8 mouse cellular contexts compared by ENCODE assay signal in genomic region chr11:52365143-52365542, GRCm38 (mm10). TPM values are rescaled to one million over a fixed set of nuclear protein-coding genes. Genes with fewer than 3 reads are reported as not detected.
DNase-seq lines count a peak whose midpoint lies in the region; ATAC-seq and TF ChIP-seq lines count a peak whose summit lies in the region.

No protein-coding gene starts in this region.

- no peak overlapping the region for H3K4me2 ChIP-seq in midbrain, embryonic 11.5 days
- H3K4me2 ChIP-seq in liver, postnatal 0 days (ENCODE audit: low read depth, low read length), result no peak overlapping the region

- 0 out of 2 replicates have a peak, but pooled peaks cover 6% of the 10 kb centered on the region for H3K36me3 ChIP-seq in midbrain, embryonic 10.5 days
- H3K36me3 ChIP-seq in midbrain, embryonic 11.5 days (ENCODE audit: control insufficient read depth, insufficient read depth, low read length), result no peaks in the 10 kb centered on the region
- no peaks in the 10 kb centered on the region for H3K36me3 ChIP-seq in liver, postnatal 0 days (replicated peaks; ENCODE audit: insufficient read depth, low read length)

- DNase-seq in midbrain, embryonic 10.5 days (ENCODE audit: low spot score), result no peak
- no peak for DNase-seq in midbrain, embryonic 11.5 days (ENCODE audit: low spot score, missing footprints)
- DNase-seq in heart, postnatal 36 days, result peak; percentile 51 to 67
- no peak for DNase-seq in liver, postnatal 0 days
- DNase-seq in cerebellum, adult 8-10 months, result no peak
- no peak for DNase-seq in cerebellum, postnatal 14 days

- H3K9ac ChIP-seq in midbrain, embryonic 11.5 days (ENCODE audit: low read length), result no peak overlapping the region
- no peak overlapping the region for H3K9ac ChIP-seq in liver, postnatal 0 days (replicated peaks)

- intact Hi-C loops in heart, postnatal 36 days (cut with DNase I), result no loop called here

- no peak for TF ChIP-seq EP300 in liver, postnatal 0 days (IDR thresholded peaks at IDR 0.05; ENCODE audit: low read depth)

- peaks cover 46% of the 10 kb centered on the region for H3K4me1 ChIP-seq in midbrain, embryonic 10.5 days
- peaks cover 10% of the 10 kb centered on the region for H3K4me1 ChIP-seq in midbrain, embryonic 11.5 days (ENCODE audit: control insufficient read depth, insufficient read depth, low read length)
- peaks cover 61% of the 10 kb centered on the region for H3K4me1 ChIP-seq in liver, postnatal 0 days (ENCODE audit: insufficient read depth)

- WGBS in midbrain, embryonic 10.5 days, result 94% methylated on average over 1 of the region's 1 CpGs
- 76% methylated on average over 1 of the region's 1 CpGs for WGBS in midbrain, embryonic 11.5 days
- 37% methylated on average over 1 of the region's 1 CpGs for WGBS in liver, postnatal 0 days (ENCODE audit: insufficient replicate concordance)

- no peaks in the 10 kb centered on the region for H3K9me3 ChIP-seq in midbrain, embryonic 10.5 days (replicated peaks)
- no peaks in the 10 kb centered on the region for H3K9me3 ChIP-seq in midbrain, embryonic 11.5 days (ENCODE audit: control insufficient read depth, low read length)
- H3K9me3 ChIP-seq in liver, postnatal 0 days (ENCODE audit: low read length), result no peaks in the 10 kb centered on the region

- H3K4me3 ChIP-seq in midbrain, embryonic 10.5 days, result peak overlapping the region; percentile 9; the same call in 1 of the 2 replicates
- H3K4me3 ChIP-seq in midbrain, embryonic 11.5 days (ENCODE audit: low read depth, low read length), result no peak overlapping the region
- H3K4me3 ChIP-seq in liver, postnatal 0 days (ENCODE audit: low read depth, low read length), result no peak overlapping the region

- peak overlapping the region; percentile 49 for H3K27ac ChIP-seq in midbrain, embryonic 10.5 days (replicated peaks)
- no peak overlapping the region for H3K27ac ChIP-seq in midbrain, embryonic 11.5 days (ENCODE audit: low read depth, low read length)
- peak overlapping the region; percentile 18; the same call in 1 of the 2 replicates for H3K27ac ChIP-seq in liver, postnatal 0 days (ENCODE audit: low read depth)

- H3K27me3 ChIP-seq in midbrain, embryonic 10.5 days (ENCODE audit: low read depth, poor library complexity, severe bottlenecking), result no peaks in the 10 kb centered on the region
- no peaks in the 10 kb centered on the region for H3K27me3 ChIP-seq in midbrain, embryonic 11.5 days (ENCODE audit: control insufficient read depth, insufficient read depth, low read length)
- H3K27me3 ChIP-seq in liver, postnatal 0 days (ENCODE audit: insufficient read depth, low read length), result no peaks in the 10 kb centered on the region

- no peak for ATAC-seq in midbrain, embryonic 11.5 days (ENCODE audit: low FRiP score)
- ATAC-seq in frontal cortex, adult (ENCODE audit: low TSS enrichment), result 0 out of 2 replicates have a peak, but pooled peaks have one; percentile 15
- no peak for ATAC-seq in liver, postnatal 0 days
- ATAC-seq in monocyte, adult 5-6 weeks (replicated peaks; ENCODE audit: insufficient number of reproducible peaks, low FRiP score, low TSS enrichment, poor library complexity, severe bottlenecking), result no peak

- TF ChIP-seq CTCF in liver, postnatal 0 days (IDR thresholded peaks at IDR 0.05; ENCODE audit: low read depth), result no peak

RNA-seq across cellular contexts. Expression of gene Vdac1, which starts 4.5 kb away (rescaled TPM):
- 221 and 222 TPM in 2 replicates for polyA plus RNA-seq in midbrain, embryonic 10.5 days (2016; fragmentation: Nextera tagmentation; extraction: Ambion mirVana)
- polyA plus RNA-seq in midbrain, embryonic 11.5 days (2014; fragmentation: Nextera tagmentation; extraction: Ambion mirVana), result 209 and 210 TPM in 2 replicates
- 1,000 to 10,000 TPM; 1,074 to 1,088 TPM for total RNA-seq in heart, postnatal 36 days (2021)
- 101 and 104 TPM in 2 replicates for polyA plus RNA-seq in liver, postnatal 0 days (2015; fragmentation: Nextera tagmentation; extraction: Ambion mirVana)
- 58.8 to 66.7 TPM (median 64.5 TPM) in 3 replicates for total RNA-seq in monocyte, adult 5-6 weeks (2017)

RNA-seq across cellular contexts. Expression of gene 9530068E07Rik, which starts 31.1 kb away (rescaled TPM):
- 171 and 174 TPM in 2 replicates for polyA plus RNA-seq in midbrain, embryonic 10.5 days (2016; fragmentation: Nextera tagmentation; extraction: Ambion mirVana)
- 178 and 193 TPM in 2 replicates for polyA plus RNA-seq in midbrain, embryonic 11.5 days (2014; fragmentation: Nextera tagmentation; extraction: Ambion mirVana)
- total RNA-seq in heart, postnatal 36 days (2021), result 10 to 100 TPM; 75.4 to 81.3 TPM
- 82.4 and 88.9 TPM in 2 replicates for polyA plus RNA-seq in liver, postnatal 0 days (2015; fragmentation: Nextera tagmentation; extraction: Ambion mirVana)
- total RNA-seq in monocyte, adult 5-6 weeks (2017), result 65.4 to 88.6 TPM (median 68.4 TPM) in 3 replicates

Comparison
In these comparisons a context has a peak if more than half of its experiments do, and no peak if none do; other contexts are left out.
1. DNase-seq: peak in heart, postnatal 36 days (2 of 2); none in midbrain, embryonic 10.5 days (single experiment), midbrain, embryonic 11.5 days (single experiment), liver, postnatal 0 days (single experiment), cerebellum, adult 8-10 months (single experiment) and cerebellum, postnatal 14 days (0 of 2).